Mouse (Mus musculus) hindbrain, embryonic 10.5 days (tissue): ENCODE measurements around the gene Nat9. TPM values are rescaled to one million over a fixed set of nuclear protein-coding genes. Genes with fewer than 3 reads are reported as not detected.

Source experiments
- DNase-seq: peaks from one replicate; pipeline ENCODE4 v3.0.0-alpha.2; 2017; ENCODE audit warnings: low spot score
- H3K27ac ChIP-seq: fragments of 300-500 bp; sonication (generic); 2 replicates; pipeline ENCODE4 v1.5.1; 2016; ENCODE audit warnings: mild to moderate bottlenecking, moderate library complexity
- H3K27me3 ChIP-seq: fragments of 300-500 bp; sonication (generic); 2 replicates; pipeline ENCODE4 v1.6.1; 2016; ENCODE audit warnings: mild to moderate bottlenecking; ENCODE audit not compliant: poor library complexity, insufficient read depth, severe bottlenecking
- H3K36me3 ChIP-seq: fragments of 300-500 bp; sonication (generic); 2 replicates; pipeline ENCODE4 v1.6.1; 2016; ENCODE audit warnings: mild to moderate bottlenecking, moderate library complexity
- H3K4me1 ChIP-seq: fragments of 300-500 bp; sonication (generic); replicated peaks from 2 replicates; pipeline ENCODE4 v1.6.1; 2016; ENCODE audit warnings: mild to moderate bottlenecking
- H3K4me3 ChIP-seq: fragments of 300-500 bp; sonication (generic); 2 replicates; pipeline ENCODE4 v1.5.1; 2016; ENCODE audit warnings: mild to moderate bottlenecking, moderate library complexity
- H3K9me3 ChIP-seq: fragments of 300-500 bp; sonication (generic); 2 replicates; pipeline ENCODE4 v1.6.1; 2016; ENCODE audit warnings: mild to moderate bottlenecking, moderate library complexity
- WGBS: fragments of 180-500 bp; shearing (Covaris S2); methylation state at CpG from one replicate; pipeline ENCODE4 v1.1.7; 2016; 5-methylcytosine and 5-hydroxymethylcytosine counted together
- polyA plus RNA-seq: library from polyadenylated mRNA; unstranded; fragments of >200 nt; fragmentation: Nextera tagmentation; extraction: Ambion mirVana; gene quantifications from 2 replicates; pipeline ENCODE4 v1.2.1, GENCODE M21; 2016

The Nat9 gene
- polyA plus RNA-seq, 1 experiment from 2014 or later = 18.7 TPM

DNA sequence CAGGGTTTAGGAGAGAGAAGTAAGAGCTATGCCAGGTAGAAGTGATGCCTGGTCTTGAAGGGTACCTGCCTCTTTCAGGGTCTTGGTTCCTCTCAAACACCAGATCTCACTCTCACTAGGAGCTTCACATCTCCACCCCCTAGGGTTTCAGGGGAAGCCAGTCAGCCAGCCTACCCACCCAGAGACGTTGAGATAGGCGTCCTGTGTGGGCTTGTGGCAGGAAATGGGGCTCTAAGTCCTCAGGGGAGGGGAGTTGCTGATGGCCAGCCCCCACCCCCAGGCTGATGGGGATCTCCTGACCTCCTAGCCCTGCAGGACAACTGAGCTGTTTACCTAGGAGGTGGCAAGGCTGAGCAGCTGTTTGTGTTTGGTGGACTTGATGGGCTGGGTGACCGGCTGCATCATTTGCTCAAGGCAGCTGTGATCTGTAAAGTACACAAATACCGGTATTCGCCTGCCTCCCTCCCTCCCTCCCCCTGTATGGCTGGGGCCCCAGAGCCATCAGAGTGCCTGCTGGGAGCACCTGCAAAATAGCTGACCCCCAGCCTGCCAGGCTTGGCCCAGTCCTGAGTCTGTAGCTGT lies 32.5 kb downstream of the Nat9 start:
- H3K27me3 ChIP-seq = peaks cover 69% of the 10 kb centered on the region
- no peak overlapping the region; the same call in 1 of the 2 replicates for H3K27ac ChIP-seq
- H3K4me1 ChIP-seq = peaks cover 53% of the 10 kb centered on the region
- H3K36me3 ChIP-seq = no peaks in the 10 kb centered on the region
- H3K4me3 ChIP-seq = no peak overlapping the region
- H3K9me3 ChIP-seq = no peaks in the 10 kb centered on the region
- WGBS = 13% methylated on average over 5 of the region's 5 CpGs
- no peak for DNase-seq

DNA sequence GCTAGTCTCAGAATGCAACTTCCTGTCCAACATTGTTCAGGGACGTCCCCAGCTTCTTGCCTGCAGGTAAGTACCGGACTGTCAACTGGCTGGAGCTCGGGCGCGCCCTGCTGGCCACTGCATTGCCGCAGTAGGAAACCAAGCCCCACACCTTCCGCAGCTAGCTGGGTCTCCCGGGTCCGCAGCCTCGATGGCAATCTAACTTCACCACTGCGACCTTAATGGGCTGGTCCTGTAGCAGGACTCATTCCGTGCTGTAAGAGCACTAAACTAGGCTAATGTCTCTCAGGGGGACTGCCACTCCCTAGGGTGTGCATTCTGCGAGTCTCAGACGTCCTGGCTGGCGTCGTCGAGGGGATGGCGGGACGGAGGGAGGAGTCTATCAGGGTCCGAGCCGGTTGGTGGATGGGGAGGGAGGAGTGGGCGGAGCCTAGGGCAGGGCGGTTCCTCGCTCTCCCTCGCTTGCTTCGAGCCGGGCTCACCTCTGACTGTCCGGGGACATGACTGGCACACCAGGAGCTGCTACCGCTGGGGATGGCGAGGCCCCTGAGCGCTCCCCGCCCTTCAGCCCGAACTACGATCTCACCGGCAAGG lies 33.9 kb downstream of the Nat9 start:
- WGBS = 2% methylated on average over 35 of the region's 35 CpGs
- Histone ChIP-seq H3K4me3 (peak overlapping the region; percentile 42), H3K9me3 (0 out of 2 replicates have a peak, but pooled peaks cover 4% of the 10 kb centered on the region), H3K27ac (no peak overlapping the region), H3K27me3 (peaks cover 61% of the 10 kb centered on the region), H3K4me1 (peaks cover 48% of the 10 kb centered on the region), H3K36me3 (no peaks in the 10 kb centered on the region)
- peak; percentile 80 for DNase-seq

DNA sequence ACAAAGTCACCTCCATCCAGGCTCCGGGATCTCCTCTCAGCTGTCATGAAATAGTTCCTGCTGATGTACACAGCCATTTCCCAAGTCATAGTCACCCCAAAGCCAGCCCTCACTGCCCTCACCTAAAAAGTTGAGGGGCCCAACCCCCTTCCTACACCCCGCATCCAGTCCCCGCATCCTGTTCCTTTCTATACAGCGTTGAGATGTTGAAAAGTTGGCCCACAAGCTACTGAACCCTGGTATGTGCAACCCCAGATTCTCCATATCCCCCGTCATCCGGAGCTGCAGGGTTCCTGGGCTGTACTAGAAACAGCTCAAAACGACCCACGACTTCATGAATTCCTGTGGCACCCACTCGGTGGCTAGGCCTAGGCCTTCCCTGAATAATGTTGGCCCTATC lies 34.6 kb downstream of the Nat9 start:
- Histone ChIP-seq H3K27ac (no peak overlapping the region), H3K27me3 (peaks cover 59% of the 10 kb centered on the region), H3K36me3 (no peaks in the 10 kb centered on the region), H3K9me3 (0 out of 2 replicates have a peak, but pooled peaks cover 4% of the 10 kb centered on the region), H3K4me3 (no peak overlapping the region), H3K4me1 (peaks cover 43% of the 10 kb centered on the region)
- no peak for DNase-seq
- WGBS = 76% methylated on average over 9 of the region's 9 CpGs

DNA sequence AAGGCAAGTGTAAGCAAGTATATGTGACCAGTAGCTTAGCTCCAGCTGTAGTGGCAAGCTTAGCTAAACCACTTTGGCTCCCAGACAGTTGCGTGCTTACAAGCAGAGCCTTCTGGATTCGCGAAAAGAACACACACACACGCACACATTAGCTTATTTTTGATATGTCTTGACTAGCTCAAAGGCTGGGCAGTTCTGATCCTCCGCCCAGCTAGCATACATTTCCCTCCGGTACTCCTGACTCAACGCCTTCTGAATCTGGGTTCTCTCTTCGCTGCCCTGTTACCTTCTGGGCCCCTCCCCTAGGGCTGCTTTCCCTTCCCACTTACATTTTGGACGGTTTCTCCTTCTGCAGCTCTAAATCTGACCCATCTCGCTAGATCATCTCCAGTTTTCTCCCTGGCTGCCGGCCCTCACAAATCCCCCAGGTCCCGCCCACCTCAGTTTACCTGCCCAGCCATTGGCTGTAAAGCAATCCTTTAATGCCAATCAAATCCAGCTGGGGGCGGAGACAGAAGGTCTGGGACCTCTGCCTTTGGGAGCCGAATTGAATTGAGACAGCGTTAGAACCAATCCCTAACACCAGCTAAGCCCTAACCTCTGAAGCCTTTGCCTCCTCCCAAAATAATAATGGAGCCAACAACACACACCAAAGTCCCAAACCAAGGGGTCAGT lies 35.8 kb downstream of the Nat9 start:
- peak overlapping the region; percentile 78 for H3K27ac ChIP-seq
- peaks cover 47% of the 10 kb centered on the region for H3K27me3 ChIP-seq
- no peaks in the 10 kb centered on the region for H3K36me3 ChIP-seq
- H3K4me1 ChIP-seq = peaks cover 37% of the 10 kb centered on the region
- 0 out of 2 replicates have a peak, but pooled peaks cover 4% of the 10 kb centered on the region for H3K9me3 ChIP-seq
- WGBS = 10% methylated on average over 15 of the region's 15 CpGs
- peak overlapping the region; percentile 52 for H3K4me3 ChIP-seq
- DNase-seq = peak; percentile 89

DNA sequence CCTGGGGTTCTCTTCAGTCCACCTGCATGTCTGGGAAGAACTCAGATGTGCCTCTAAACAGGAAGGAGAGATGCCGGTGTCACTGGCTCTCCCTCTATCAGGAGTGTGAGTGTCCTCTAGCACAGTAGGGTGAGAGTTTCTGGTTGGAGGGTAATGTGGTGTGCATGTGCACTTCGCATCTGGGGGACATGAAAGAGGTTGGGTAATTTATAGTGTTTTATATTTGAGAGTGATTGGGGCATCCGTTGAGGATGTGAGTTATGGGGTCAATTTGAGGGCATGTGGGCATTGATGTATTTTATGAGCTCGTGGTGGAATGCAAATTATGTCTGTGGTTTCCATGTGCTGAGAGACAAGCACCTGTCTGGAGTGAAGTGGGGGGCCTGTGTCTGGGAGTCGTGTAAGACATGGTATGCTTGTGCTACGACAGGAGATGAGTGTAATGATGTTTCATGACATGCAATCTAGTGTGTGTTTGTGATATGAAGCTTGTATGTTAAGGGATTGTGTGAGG lies 36.9 kb downstream of the Nat9 start:
- Histone ChIP-seq H3K4me1 (peaks cover 37% of the 10 kb centered on the region), H3K27me3 (peaks cover 36% of the 10 kb centered on the region), H3K4me3 (no peak overlapping the region), H3K9me3 (0 out of 2 replicates have a peak, but pooled peaks cover 4% of the 10 kb centered on the region), H3K36me3 (no peaks in the 10 kb centered on the region), H3K27ac (no peak overlapping the region)
- 84% methylated on average over 6 of the region's 6 CpGs for WGBS
- no peak for DNase-seq

DNA sequence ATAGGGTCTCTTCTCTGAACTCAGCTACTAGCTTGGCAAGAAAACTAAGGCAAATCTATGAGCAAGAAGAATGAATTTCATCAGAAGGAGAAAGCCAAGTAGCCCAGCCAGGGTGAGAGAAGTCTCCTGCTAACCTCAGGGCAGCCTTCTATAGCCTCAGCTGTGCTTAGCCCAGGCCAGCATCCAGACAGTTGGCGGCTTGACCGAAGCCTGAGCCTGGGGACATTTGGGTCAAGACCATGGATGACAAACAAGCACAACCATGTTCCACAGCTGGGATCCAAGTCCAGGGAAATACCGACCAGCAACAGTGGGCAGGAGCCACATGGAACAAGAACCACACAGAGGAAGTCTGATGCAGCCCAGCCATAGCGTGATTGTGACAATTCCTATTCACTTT lies 39.8 kb downstream of the Nat9 start:
- H3K36me3 ChIP-seq = no peaks in the 10 kb centered on the region
- H3K9me3 ChIP-seq = 0 out of 2 replicates have a peak, but pooled peaks cover 4% of the 10 kb centered on the region
- WGBS = 84% methylated on average over 4 of the region's 4 CpGs
- H3K27me3 ChIP-seq = peaks cover 6% of the 10 kb centered on the region
- DNase-seq = no peak
- no peak overlapping the region for H3K27ac ChIP-seq
- peaks cover 13% of the 10 kb centered on the region for H3K4me1 ChIP-seq
- no peak overlapping the region for H3K4me3 ChIP-seq

DNA sequence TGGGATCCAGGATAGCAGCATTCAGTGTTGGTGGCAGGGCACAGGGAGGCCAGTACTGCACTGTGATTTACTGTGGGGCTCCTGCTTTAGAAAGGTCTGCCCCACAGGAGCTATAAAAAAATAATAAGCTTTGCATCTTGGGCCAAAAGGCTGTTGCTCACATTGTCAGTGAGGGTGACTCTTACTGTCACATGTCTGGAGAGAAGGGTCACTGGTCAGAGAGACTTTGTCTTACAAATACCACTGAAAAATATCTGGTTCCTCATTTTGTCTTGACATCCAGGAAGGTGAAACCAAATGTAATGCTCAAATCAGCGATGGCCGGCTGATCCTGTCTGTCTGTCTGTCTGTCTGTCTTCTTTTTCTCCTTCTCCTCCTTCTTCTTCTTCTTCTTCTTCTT lies 45.7 kb downstream of the Nat9 start:
- 81% methylated on average over 2 of the region's 2 CpGs for WGBS
- H3K27me3 ChIP-seq = no peaks in the 10 kb centered on the region
- DNase-seq = no peak

DNA sequence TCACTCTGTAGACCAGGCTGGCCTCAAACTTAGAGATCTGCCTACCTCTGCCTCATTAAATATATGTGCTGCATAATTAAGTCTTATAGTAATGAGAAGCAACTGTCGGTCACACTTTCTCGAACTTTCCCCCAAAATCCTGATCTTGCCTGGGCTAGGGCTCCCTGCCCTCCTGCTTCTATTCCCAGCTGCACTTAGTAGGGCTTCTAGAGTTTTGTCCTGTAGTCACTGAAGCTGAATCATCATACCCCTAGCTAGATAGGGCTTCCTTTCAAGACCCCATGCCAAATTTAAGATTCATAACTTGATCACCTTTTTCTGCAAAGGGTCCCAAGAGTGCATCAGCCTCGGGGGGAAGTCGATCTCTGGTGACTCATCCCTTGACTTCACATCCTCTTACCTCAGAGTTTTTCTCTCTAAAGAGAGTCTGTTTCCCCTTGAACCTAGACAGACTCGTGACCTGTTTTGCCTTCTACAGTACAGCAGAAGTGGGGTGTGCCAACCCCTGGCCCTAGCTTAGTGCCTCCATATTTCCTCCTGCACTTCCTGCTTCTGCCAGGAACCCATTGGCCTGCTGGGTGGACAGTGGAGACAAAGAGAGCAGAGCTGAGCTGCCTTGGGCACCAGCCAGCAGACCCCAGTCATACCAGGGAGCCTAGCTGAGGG lies 48.9 kb downstream of the Nat9 start:
- H3K27me3 ChIP-seq = no peaks in the 10 kb centered on the region
- H3K36me3 ChIP-seq = no peaks in the 10 kb centered on the region
- H3K9me3 ChIP-seq = no peaks in the 10 kb centered on the region
- no peaks in the 10 kb centered on the region for H3K4me1 ChIP-seq
- no peak overlapping the region for H3K4me3 ChIP-seq
- DNase-seq = no peak
- WGBS = 89% methylated on average over 5 of the region's 5 CpGs
- H3K27ac ChIP-seq = no peak overlapping the region

More for the DNA sequence above, 45.7 kb downstream of the Nat9 start:
- Histone ChIP-seq H3K9me3 (no peaks in the 10 kb centered on the region), H3K4me3 (no peak overlapping the region), H3K36me3 (no peaks in the 10 kb centered on the region), H3K4me1 (no peaks in the 10 kb centered on the region), H3K27ac (no peak overlapping the region)

DNA sequence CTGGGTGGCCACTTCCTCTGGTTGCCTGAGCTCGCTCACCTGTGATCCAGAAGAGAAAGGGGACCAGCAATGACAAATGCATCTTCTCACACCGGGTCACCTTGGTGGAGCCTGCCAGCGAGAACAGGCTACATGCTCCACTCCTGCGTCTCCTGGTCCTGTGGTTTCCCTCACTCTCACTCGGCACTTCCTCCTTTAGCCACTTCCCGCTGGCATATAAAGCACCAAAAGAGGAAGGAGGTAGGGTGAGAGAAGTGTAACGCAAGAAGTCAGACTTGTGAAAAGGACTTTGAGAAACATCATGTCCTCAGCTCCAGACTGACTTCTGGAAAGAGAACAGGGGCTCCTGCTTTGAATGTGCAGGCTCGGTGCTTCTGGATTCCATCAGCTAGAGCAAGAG lies 53.9 kb downstream of the Nat9 start, which contains the start of gene Cd300lf:
Cd300lf (minus strand) TSS at position 193 of the 400 bp plus-strand sequence.
- Histone ChIP-seq H3K36me3 (no peaks in the 10 kb centered on the region), H3K4me1 (no peaks in the 10 kb centered on the region), H3K9me3 (no peaks in the 10 kb centered on the region), H3K27ac (no peak within 1 kb of the TSS), H3K4me3 (no peak within 1 kb of the TSS), H3K27me3 (no peaks in the 10 kb centered on the region)
- DNase-seq = no peak
- WGBS = 78% methylated on average over 8 of the region's 8 CpGs

Other genes with a start within 250 kb of the Nat9 start
- not detected in 2 replicates for gene Cd300c, start 218.7 kb downstream of the Nat9 start, polyA plus RNA-seq
- gene Cd300ld, start 197.9 kb downstream of the Nat9 start, polyA plus RNA-seq = 0.08 TPM in 1 of 2 replicates, not detected in the other
- 0.76 and 1.1 TPM in 2 replicates for gene Cd300c2, start 186.0 kb downstream of the Nat9 start, polyA plus RNA-seq
- gene Cd300ld2, start 171.7 kb downstream of the Nat9 start, polyA plus RNA-seq = not detected in 2 replicates
- not detected in 2 replicates for gene Cd300ld4, start 160.8 kb downstream of the Nat9 start, polyA plus RNA-seq
- gene Cd300ld5, start 150.1 kb downstream of the Nat9 start, polyA plus RNA-seq = not detected in 2 replicates
- gene Cd300ld3, start 139.4 kb downstream of the Nat9 start, polyA plus RNA-seq = not detected in 2 replicates
- not detected in 2 replicates for gene Cd300e, start 125.7 kb downstream of the Nat9 start, polyA plus RNA-seq
- gene Rab37, start 96.4 kb downstream of the Nat9 start, polyA plus RNA-seq = 0.44 and 1.4 TPM in 2 replicates
- gene Cd300lf, start 53.9 kb downstream of the Nat9 start, polyA plus RNA-seq = 0.11 TPM in 1 of 2 replicates, not detected in the other
- 39.6 and 49.8 TPM in 2 replicates for gene Slc9a3r1, start 24.5 kb downstream of the Nat9 start, polyA plus RNA-seq
- 6.9 and 10.6 TPM in 2 replicates for gene Tmem104, start 372 bp downstream of the Nat9 start, polyA plus RNA-seq
- gene Grin2c, start 79.4 kb upstream of the Nat9 start, polyA plus RNA-seq = 0.14 and 0.18 TPM in 2 replicates
- 17.7 TPM in 2 replicates for gene Fdxr, start 89.2 kb upstream of the Nat9 start, polyA plus RNA-seq
- 0.27 and 0.47 TPM in 2 replicates for gene Fads6, start 109.8 kb upstream of the Nat9 start, polyA plus RNA-seq
- gene Otop2, start 119.3 kb upstream of the Nat9 start, polyA plus RNA-seq = not detected in 2 replicates
- gene Ush1g, start 134.2 kb upstream of the Nat9 start, polyA plus RNA-seq = 0.10 TPM in 1 of 2 replicates, not detected in the other
- 0.08 TPM in 1 of 2 replicates, not detected in the other for gene Otop3, start 146.9 kb upstream of the Nat9 start, polyA plus RNA-seq
- 11.3 and 14.8 TPM in 2 replicates for gene Hid1, start 179.9 kb upstream of the Nat9 start, polyA plus RNA-seq
- 16.1 and 21.4 TPM in 2 replicates for gene Cdr2l, start 194.1 kb upstream of the Nat9 start, polyA plus RNA-seq
- 228 and 253 TPM in 2 replicates for gene Mrpl58, start 215.9 kb upstream of the Nat9 start, polyA plus RNA-seq
- gene Atp5h, start 232.1 kb upstream of the Nat9 start, polyA plus RNA-seq = 878 and 961 TPM in 2 replicates
- 15.0 and 20.1 TPM in 2 replicates for gene Kctd2, start 232.3 kb upstream of the Nat9 start, polyA plus RNA-seq